Mouse (Mus musculus) kidney, adult 2 months (tissue): ENCODE results near the gene Brms1l. TPM values are rescaled to one million over a fixed set of nuclear protein-coding genes. Genes with fewer than 3 reads are reported as not detected.

Experiments
- DNase-seq: peaks from one replicate; pipeline ENCODE4 v3.0.0; 2021
- H3K27ac ChIP-seq: fragments of 200-500 bp; 2 replicates; pipeline ENCODE4 v1.5.1; 2012; ENCODE audit warnings: low read depth, low read length, control low read depth, inconsistent platforms; ENCODE audit not compliant: insufficient read depth
- H3K27me3 ChIP-seq: fragments of 200-500 bp; replicated peaks from 2 replicates; pipeline ENCODE4 v1.6.1; 2012; ENCODE audit warnings: mild to moderate bottlenecking, moderate library complexity, low read length, inconsistent platforms; ENCODE audit not compliant: control insufficient read depth, insufficient read depth
- H3K36me3 ChIP-seq: fragments of 200-500 bp; 2 replicates; pipeline ENCODE4 v1.6.1; 2012; ENCODE audit warnings: mild to moderate bottlenecking, moderate library complexity, low read length, inconsistent platforms; ENCODE audit not compliant: control insufficient read depth, insufficient read depth
- H3K4me1 ChIP-seq: fragments of 200-500 bp; 2 replicates; pipeline ENCODE4 v1.6.1; 2011; ENCODE audit warnings: low read length; ENCODE audit not compliant: control insufficient read depth, insufficient read depth
- H3K4me3 ChIP-seq: fragments of 200-500 bp; 2 replicates; pipeline ENCODE4 v1.5.1; 2011; ENCODE audit warnings: mild to moderate bottlenecking, low read depth, low read length, control low read depth; ENCODE audit not compliant: insufficient read depth
- CTCF ChIP-seq: fragments of 200-500 bp; conservative IDR thresholded peaks from 2 replicates; pipeline ENCODE4 v1.5.1; 2011; ENCODE audit warnings: low read depth, mild to moderate bottlenecking, control low read depth, low read length, moderate library complexity, mixed read lengths; ENCODE audit not compliant: insufficient read depth, insufficient read length
- POLR2A ChIP-seq: fragments of 200-500 bp; IDR thresholded peaks from one replicate; pipeline ENCODE4 v1.6.1; 2011; ENCODE audit warnings: low read depth, low read length, control low read depth
- WGBS: fragments of 180-500 bp; shearing (Covaris S2); methylation state at CpG from one replicate; pipeline ENCODE4 v1.1.7; 2018; 5-methylcytosine and 5-hydroxymethylcytosine counted together
- polyA plus RNA-seq: library from polyadenylated mRNA; depleted of rRNA; stranded (reverse); fragments of >200 nt; gene quantifications from 2 replicates; pipeline ENCODE4 v1.2.3, GENCODE M21; 2012

Gene Brms1l
- polyA plus RNA-seq, 1 experiment, result 15.1 TPM

- TF ChIP-seq POLR2A, result no peak
- TF ChIP-seq CTCF, result no peak
- peaks cover 2% of the 10 kb centered on the region; the same call in 1 of the 2 replicates for H3K4me1 ChIP-seq
- WGBS, result 60% methylated on average over 5 of the region's 5 CpGs
- H3K4me3 ChIP-seq, result no peak overlapping the region
- H3K27me3 ChIP-seq, result no peaks in the 10 kb centered on the region
- no peaks in the 10 kb centered on the region for H3K36me3 ChIP-seq
- H3K27ac ChIP-seq, result no peak overlapping the region
- no peak for DNase-seq
Observed at GRCm38 (mm10) chr12:55816488-55816887, 19.6 kb upstream of the Brms1l start.

- no peaks in the 10 kb centered on the region for H3K27me3 ChIP-seq
- H3K4me3 ChIP-seq, result peak overlapping the region; percentile 85
- TF ChIP-seq CTCF, result no peak
- no peak for TF ChIP-seq POLR2A
- DNase-seq, result peak; percentile 62
- 1% methylated on average over 33 of the region's 35 CpGs for WGBS
- peak overlapping the region; percentile 32 for H3K27ac ChIP-seq
- H3K4me1 ChIP-seq, result peaks cover 2% of the 10 kb centered on the region; the same call in 1 of the 2 replicates
- H3K36me3 ChIP-seq, result no peaks in the 10 kb centered on the region
Observed at GRCm38 (mm10) chr12:55820119-55820660, 15.9 kb upstream of the Brms1l start.

GRCm38 (mm10) chr12:55820661-55821314 lies 15.3 kb upstream of the Brms1l start, which contains the start of gene Ralgapa1:
TSS of gene Ralgapa1 (minus strand) at chr12:55821167.
- peak; percentile 92 for DNase-seq
- WGBS, result under 1% methylated on average over 77 of the region's 78 CpGs
- TF ChIP-seq CTCF, result no peak
- peak; percentile 78 for TF ChIP-seq POLR2A
- peak within 1 kb of the TSS; percentile 32 for H3K27ac ChIP-seq
- no peaks in the 10 kb centered on the region; the same call in 1 of the 2 replicates for H3K4me1 ChIP-seq
- H3K4me3 ChIP-seq, result peak within 1 kb of the TSS; percentile 85
- no peaks in the 10 kb centered on the region for H3K27me3 ChIP-seq
- no peaks in the 10 kb centered on the region for H3K36me3 ChIP-seq

GRCm38 (mm10) chr12:55824027-55824426 lies 12.1 kb upstream of the Brms1l start:
- WGBS, result 83% methylated on average over 6 of the region's 6 CpGs
- H3K4me1 ChIP-seq, result no peaks in the 10 kb centered on the region; the same call in 1 of the 2 replicates
- no peak for DNase-seq
- H3K36me3 ChIP-seq, result no peaks in the 10 kb centered on the region
- H3K27me3 ChIP-seq, result no peaks in the 10 kb centered on the region
- no peak overlapping the region for H3K27ac ChIP-seq
- TF ChIP-seq POLR2A (no peak), CTCF (no peak)
- H3K4me3 ChIP-seq, result no peak overlapping the region

- DNase-seq, result no peak
- Histone ChIP-seq H3K4me1 (no peaks in the 10 kb centered on the region; the same call in 1 of the 2 replicates), H3K36me3 (no peaks in the 10 kb centered on the region), H3K27me3 (no peaks in the 10 kb centered on the region), H3K27ac (no peak overlapping the region), H3K4me3 (no peak overlapping the region)
- TF ChIP-seq CTCF, result 0 out of 2 replicates have a peak, but pooled peaks have one; percentile 15
- TF ChIP-seq POLR2A, result no peak
- 94% methylated on average over 2 of the region's 2 CpGs for WGBS
Observed at GRCm38 (mm10) chr12:55825537-55825936, 10.6 kb upstream of the Brms1l start.

GRCm38 (mm10) chr12:55831101-55831500 lies 5.0 kb upstream of the Brms1l start:
- H3K4me3 ChIP-seq, result no peak overlapping the region
- no peaks in the 10 kb centered on the region for H3K36me3 ChIP-seq
- 22% methylated on average over 2 of the region's 2 CpGs for WGBS
- H3K27ac ChIP-seq, result no peak overlapping the region
- no peaks in the 10 kb centered on the region for H3K4me1 ChIP-seq
- no peaks in the 10 kb centered on the region for H3K27me3 ChIP-seq
- peak; percentile 80 for DNase-seq
- TF ChIP-seq POLR2A (no peak), CTCF (peak; percentile 95)

- Histone ChIP-seq H3K27ac (no peak overlapping the region), H3K36me3 (no peaks in the 10 kb centered on the region)
Observed at GRCm38 (mm10) chr12:55832961-55833360, 3.2 kb upstream of the Brms1l start.

More at GRCm38 (mm10) chr12:55832961-55833360, 3.2 kb upstream of the Brms1l start:
- Histone ChIP-seq H3K4me3 (no peak overlapping the region), H3K27me3 (no peaks in the 10 kb centered on the region), H3K4me1 (no peaks in the 10 kb centered on the region; the same call in 1 of the 2 replicates)
- DNase-seq, result no peak
- TF ChIP-seq POLR2A, result no peak
- no peak for TF ChIP-seq CTCF
